Mouse (Mus musculus): Measurements from ENCODE around the gene Lpp. TPM values are rescaled to one million over a fixed set of nuclear protein-coding genes. Genes with fewer than 3 reads are reported as not detected.

Gene Lpp
- total and polyA plus RNA-seq, 3 experiments: 0.16 TPM; not detected in 2

- H3K9me3 ChIP-seq (replicated peaks): peaks cover 32% of the 10 kb centered on the region
- no peaks in the 10 kb centered on the region for H3K27me3 ChIP-seq (ENCODE audit: insufficient read depth, low read length)
- H3K4me1 ChIP-seq (ENCODE audit: insufficient read depth, low read depth, low read length): no peaks in the 10 kb centered on the region
- DNase-seq (ENCODE audit: low spot score) (no peak), ATAC-seq (ENCODE audit: extremely low read depth, insufficient number of reproducible peaks, low FRiP score, poor library complexity, severe bottlenecking) (no peak)
- H3K36me3 ChIP-seq (replicated peaks): no peaks in the 10 kb centered on the region
- TF ChIP-seq CTCF (IDR thresholded peaks at IDR 0.05; ENCODE audit: low read depth, low read length) (no peak), GATA1 (IDR thresholded peaks at IDR 0.05; ENCODE audit: borderline replicate concordance, low read length) (no peak), POLR2AphosphoS5 (IDR thresholded peaks at IDR 0.05; ENCODE audit: insufficient replicate concordance, low read depth, low read length) (no peak), GATA2 (IDR thresholded peaks at IDR 0.05; ENCODE audit: borderline replicate concordance, low read depth, low read length) (no peak), TAL1 (conservative IDR thresholded peaks at IDR 0.05; ENCODE audit: low read depth, low read length) (no peak)
- no peak overlapping the region for H3K4me3 ChIP-seq (ENCODE audit: low read depth, low read length)
Measured at GRCm38 (mm10) chr16:24497413-24497812, 104.1 kb downstream of the Lpp start.

GRCm38 (mm10) chr16:24498103-24498659 lies 104.9 kb downstream of the Lpp start:
- no peaks in the 10 kb centered on the region for H3K36me3 ChIP-seq (replicated peaks)
- TF ChIP-seq CTCF (IDR thresholded peaks at IDR 0.05; ENCODE audit: low read depth, low read length) (no peak), TAL1 (conservative IDR thresholded peaks at IDR 0.05; ENCODE audit: low read depth, low read length) (no peak), GATA1 (IDR thresholded peaks at IDR 0.05; ENCODE audit: borderline replicate concordance, low read length) (no peak), POLR2AphosphoS5 (IDR thresholded peaks at IDR 0.05; ENCODE audit: insufficient replicate concordance, low read depth, low read length) (no peak), GATA2 (IDR thresholded peaks at IDR 0.05; ENCODE audit: borderline replicate concordance, low read depth, low read length) (no peak)
- peaks cover 29% of the 10 kb centered on the region for H3K9me3 ChIP-seq (replicated peaks)
- no peaks in the 10 kb centered on the region for H3K4me1 ChIP-seq (ENCODE audit: insufficient read depth, low read depth, low read length)
- DNase-seq (ENCODE audit: low spot score) (no peak), ATAC-seq (ENCODE audit: extremely low read depth, insufficient number of reproducible peaks, low FRiP score, poor library complexity, severe bottlenecking) (no peak)
- no peaks in the 10 kb centered on the region for H3K27me3 ChIP-seq (ENCODE audit: insufficient read depth, low read length)
- no peak overlapping the region for H3K4me3 ChIP-seq (ENCODE audit: low read depth, low read length)

- no peak for ATAC-seq (ENCODE audit: extremely low read depth, insufficient number of reproducible peaks, low FRiP score, poor library complexity, severe bottlenecking)
- TF ChIP-seq TAL1 (conservative IDR thresholded peaks at IDR 0.05; ENCODE audit: low read depth, low read length): no peak
- no peak for TF ChIP-seq GATA1 (IDR thresholded peaks at IDR 0.05; ENCODE audit: borderline replicate concordance, low read length)
- TF ChIP-seq POLR2AphosphoS5 (IDR thresholded peaks at IDR 0.05; ENCODE audit: insufficient replicate concordance, low read depth, low read length): no peak
- TF ChIP-seq GATA2 (IDR thresholded peaks at IDR 0.05; ENCODE audit: borderline replicate concordance, low read depth, low read length): no peak
- TF ChIP-seq CTCF (IDR thresholded peaks at IDR 0.05; ENCODE audit: low read depth, low read length): no peak
Measured at GRCm38 (mm10) chr16:24501197-24501596, 107.9 kb downstream of the Lpp start.

GRCm38 (mm10) chr16:24501628-24502294 lies 108.5 kb downstream of the Lpp start:
- Histone ChIP-seq H3K9me3 (replicated peaks) (peaks cover 29% of the 10 kb centered on the region), H3K36me3 (replicated peaks) (no peaks in the 10 kb centered on the region), H3K4me1 (ENCODE audit: insufficient read depth, low read depth, low read length) (no peaks in the 10 kb centered on the region), H3K4me3 (ENCODE audit: low read depth, low read length) (no peak overlapping the region), H3K27me3 (ENCODE audit: insufficient read depth, low read length) (no peaks in the 10 kb centered on the region)
- ATAC-seq (ENCODE audit: extremely low read depth, insufficient number of reproducible peaks, low FRiP score, poor library complexity, severe bottlenecking) (no peak), DNase-seq (ENCODE audit: low spot score) (no peak)
- TF ChIP-seq GATA1 (IDR thresholded peaks at IDR 0.05; ENCODE audit: borderline replicate concordance, low read length): no peak
- no peak for TF ChIP-seq CTCF (IDR thresholded peaks at IDR 0.05; ENCODE audit: low read depth, low read length)
- TF ChIP-seq POLR2AphosphoS5 (IDR thresholded peaks at IDR 0.05; ENCODE audit: insufficient replicate concordance, low read depth, low read length): no peak
- TF ChIP-seq TAL1 (conservative IDR thresholded peaks at IDR 0.05; ENCODE audit: low read depth, low read length): no peak
- no peak for TF ChIP-seq GATA2 (IDR thresholded peaks at IDR 0.05; ENCODE audit: borderline replicate concordance, low read depth, low read length)

More at GRCm38 (mm10) chr16:24501197-24501596, 107.9 kb downstream of the Lpp start:
- Histone ChIP-seq H3K36me3 (replicated peaks) (no peaks in the 10 kb centered on the region), H3K9me3 (replicated peaks) (peaks cover 29% of the 10 kb centered on the region), H3K27me3 (ENCODE audit: insufficient read depth, low read length) (no peaks in the 10 kb centered on the region), H3K4me1 (ENCODE audit: insufficient read depth, low read depth, low read length) (no peaks in the 10 kb centered on the region), H3K4me3 (ENCODE audit: low read depth, low read length) (no peak overlapping the region)
- no peak for DNase-seq (ENCODE audit: low spot score)

- H3K36me3 ChIP-seq (replicated peaks): no peaks in the 10 kb centered on the region
- H3K9me3 ChIP-seq (replicated peaks): peaks cover 25% of the 10 kb centered on the region
- H3K27me3 ChIP-seq (ENCODE audit: insufficient read depth, low read length): no peaks in the 10 kb centered on the region
- TF ChIP-seq GATA1 (IDR thresholded peaks at IDR 0.05; ENCODE audit: borderline replicate concordance, low read length): no peak
- TF ChIP-seq TAL1 (conservative IDR thresholded peaks at IDR 0.05; ENCODE audit: low read depth, low read length): no peak
- no peak for TF ChIP-seq GATA2 (IDR thresholded peaks at IDR 0.05; ENCODE audit: borderline replicate concordance, low read depth, low read length)
- no peak for TF ChIP-seq CTCF (IDR thresholded peaks at IDR 0.05; ENCODE audit: low read depth, low read length)
- no peak for TF ChIP-seq POLR2AphosphoS5 (IDR thresholded peaks at IDR 0.05; ENCODE audit: insufficient replicate concordance, low read depth, low read length)
- no peak for DNase-seq (ENCODE audit: low spot score)
- H3K4me3 ChIP-seq (ENCODE audit: low read depth, low read length): no peak overlapping the region
- ATAC-seq (ENCODE audit: extremely low read depth, insufficient number of reproducible peaks, low FRiP score, poor library complexity, severe bottlenecking): no peak
- no peaks in the 10 kb centered on the region for H3K4me1 ChIP-seq (ENCODE audit: insufficient read depth, low read depth, low read length)
Measured at GRCm38 (mm10) chr16:24502295-24502823, 109.1 kb downstream of the Lpp start.

- DNase-seq (ENCODE audit: low spot score) (no peak), ATAC-seq (ENCODE audit: extremely low read depth, insufficient number of reproducible peaks, low FRiP score, poor library complexity, severe bottlenecking) (no peak)
- no peaks in the 10 kb centered on the region for H3K36me3 ChIP-seq (replicated peaks)
- no peak overlapping the region for H3K4me3 ChIP-seq (ENCODE audit: low read depth, low read length)
- H3K4me1 ChIP-seq (ENCODE audit: insufficient read depth, low read depth, low read length): no peaks in the 10 kb centered on the region
- H3K9me3 ChIP-seq (replicated peaks): peaks cover 25% of the 10 kb centered on the region
- TF ChIP-seq POLR2AphosphoS5 (IDR thresholded peaks at IDR 0.05; ENCODE audit: insufficient replicate concordance, low read depth, low read length): no peak
- H3K27me3 ChIP-seq (ENCODE audit: insufficient read depth, low read length): no peaks in the 10 kb centered on the region
Measured at GRCm38 (mm10) chr16:24504838-24505605, 111.7 kb downstream of the Lpp start.
